Mouse (Mus musculus): ENCODE measurements around the gene Olfr960. TPM values are rescaled to one million over a fixed set of nuclear protein-coding genes. Genes with fewer than 3 reads are reported as not detected.

The Olfr960 gene
- total and polyA plus RNA-seq, 3 experiments = not detected

- Histone ChIP-seq H3K9me3 (replicated peaks; ENCODE audit: insufficient read depth, low read length) (no peaks in the 10 kb centered on the region), H3K36me3 (ENCODE audit: control insufficient read depth in 1 of 2, insufficient read depth in 2 of 2, low read length in 2 of 2) (no peaks in the 10 kb centered on the region), H3K4me1 (ENCODE audit: control insufficient read depth in 1 of 2, insufficient read depth in 2 of 2, low read length in 2 of 2) (no peaks in the 10 kb centered on the region), H3K4me3 (ENCODE audit: control insufficient read depth in 1 of 2, insufficient read depth in 1 of 2, low read depth in 2 of 2, low read length in 2 of 2) (no peak overlapping the region), H3K79me2 (ENCODE audit: control insufficient read depth, insufficient read depth, low read length, poor library complexity) (no peaks in the 10 kb centered on the region), H3K27me3 (ENCODE audit: control insufficient read depth in 1 of 2, insufficient read depth in 2 of 2, low read length in 2 of 2) (no peaks in the 10 kb centered on the region), H3K27ac (ENCODE audit: control insufficient read depth, low read depth, low read length) (no peak overlapping the region), H3K9ac (ENCODE audit: control insufficient read depth, low read depth, low read length, poor library complexity, severe bottlenecking) (no peak overlapping the region)
- no peak for DNase-seq (ENCODE audit: low read depth, low spot score)
- TF ChIP-seq MYB (IDR thresholded peaks at IDR 0.05; ENCODE audit: low read depth, low read length) (no peak), MAFK (IDR thresholded peaks at IDR 0.05; ENCODE audit: borderline replicate concordance, low read depth, low read length) (no peak), EP300 (IDR thresholded peaks at IDR 0.05; ENCODE audit: low read depth in 1 of 2, low read length in 2 of 2) (no peak), ZKSCAN1 (IDR thresholded peaks at IDR 0.05; ENCODE audit: low read depth, low read length) (no peak)
These were observed 26.2 kb downstream of the Olfr960 start for GRCm38 (mm10) chr9:39647382-39647781.

GRCm38 (mm10) chr9:39654756-39655396 lies 33.7 kb downstream of the Olfr960 start:
- Histone ChIP-seq H3K27ac (ENCODE audit: control insufficient read depth, low read depth, low read length) (no peak overlapping the region), H3K79me2 (ENCODE audit: control insufficient read depth, insufficient read depth, low read length, poor library complexity) (no peaks in the 10 kb centered on the region), H3K4me1 (ENCODE audit: control insufficient read depth in 1 of 2, insufficient read depth in 2 of 2, low read length in 2 of 2) (no peaks in the 10 kb centered on the region), H3K4me3 (ENCODE audit: control insufficient read depth in 1 of 2, insufficient read depth in 1 of 2, low read depth in 2 of 2, low read length in 2 of 2) (no peak overlapping the region), H3K27me3 (ENCODE audit: control insufficient read depth in 1 of 2, insufficient read depth in 2 of 2, low read length in 2 of 2) (no peaks in the 10 kb centered on the region), H3K9ac (ENCODE audit: control insufficient read depth, low read depth, low read length, poor library complexity, severe bottlenecking) (no peak overlapping the region), H3K9me3 (replicated peaks; ENCODE audit: insufficient read depth, low read length) (no peaks in the 10 kb centered on the region), H3K36me3 (ENCODE audit: control insufficient read depth in 1 of 2, insufficient read depth in 2 of 2, low read length in 2 of 2) (no peaks in the 10 kb centered on the region)
- DNase-seq (ENCODE audit: low read depth, low spot score) = no peak
- no peak for TF ChIP-seq RCOR1 (IDR thresholded peaks at IDR 0.05; ENCODE audit: low read depth, low read length)
- TF ChIP-seq POLR2A (IDR thresholded peaks at IDR 0.05; ENCODE audit: control insufficient read depth in 1 of 2, insufficient read depth in 1 of 2, low read depth in 1 of 2, low read length in 2 of 2, poor library complexity in 1 of 2) = no peak
- no peak for TF ChIP-seq CHD1 (IDR thresholded peaks at IDR 0.05; ENCODE audit: low read depth, low read length)
- TF ChIP-seq USF1 (IDR thresholded peaks at IDR 0.05; ENCODE audit: low read depth, low read length) = no peak
- TF ChIP-seq SIN3A (IDR thresholded peaks at IDR 0.05; ENCODE audit: low read length) = no peak
- TF ChIP-seq MEF2A (IDR thresholded peaks at IDR 0.05; ENCODE audit: extremely low read depth, insufficient replicate concordance, low read depth, low read length, poor library complexity, severe bottlenecking) = no peak
- TF ChIP-seq UBTF (IDR thresholded peaks at IDR 0.05; ENCODE audit: borderline replicate concordance, insufficient read depth, low read depth, low read length) = no peak
- TF ChIP-seq CTCF (IDR thresholded peaks at IDR 0.05 in 2 of 3, conservative IDR thresholded peaks at IDR 0.05 in 1 of 3; ENCODE audit: control insufficient read depth in 1 of 3, insufficient read depth in 1 of 3, low read depth in 2 of 3, low read length in 3 of 3, poor library complexity in 1 of 3, severe bottlenecking in 1 of 3) = no peak
- no peak for TF ChIP-seq TAL1 (IDR thresholded peaks at IDR 0.05; ENCODE audit: low read length)
- no peak for TF ChIP-seq ZMIZ1 (IDR thresholded peaks at IDR 0.05; ENCODE audit: low read depth, low read length)
- TF ChIP-seq E2F4 (IDR thresholded peaks at IDR 0.05; ENCODE audit: borderline replicate concordance, low read depth, low read length) = no peak
- no peak for TF ChIP-seq ZC3H11A (IDR thresholded peaks at IDR 0.05; ENCODE audit: low read depth, low read length)
- TF ChIP-seq ZNF384 (IDR thresholded peaks at IDR 0.05; ENCODE audit: low read depth, low read length) = no peak
- no peak for TF ChIP-seq RAD21 (IDR thresholded peaks at IDR 0.05; ENCODE audit: low read depth, low read length)
- no peak for TF ChIP-seq POLR2AphosphoS5 (IDR thresholded peaks at IDR 0.05; ENCODE audit: borderline replicate concordance, low read depth, low read length)

Data from MEL (cell line).